Mouse (Mus musculus): ENCODE data around the gene Hamp.
A peak's percentile ranks its signal among the peaks of the same experiment; 100 is the strongest.
"Not testable (repeated sequence)": the region's sequence is repeated elsewhere in the genome, so short reads cannot be mapped to it uniquely, and the experiment has no call there.

Hamp gene

DNA sequence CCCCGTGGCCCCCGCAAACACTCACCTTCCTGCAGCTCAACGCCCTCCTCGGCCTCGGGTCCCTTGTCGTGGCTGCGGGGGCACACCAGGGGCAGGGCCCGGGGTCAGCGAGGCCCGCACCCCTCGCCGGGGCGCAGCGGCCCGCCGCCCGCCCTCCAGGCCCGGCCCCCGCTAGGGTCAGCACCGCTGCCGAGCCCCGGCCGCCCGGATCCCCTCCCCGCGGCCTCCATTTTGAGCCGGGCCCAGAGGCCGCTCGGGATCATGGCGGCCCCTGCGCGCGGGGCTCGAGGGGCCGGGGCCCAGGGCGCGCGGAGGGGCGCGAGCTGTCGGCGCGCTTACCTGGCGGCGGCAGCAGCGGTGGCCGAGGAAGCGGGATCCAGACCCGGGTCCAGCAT, 12.5 kb upstream of the Hamp start:
- DNase-seq (ENCODE audit: low spot score in 2 of 2): peak in 1 of 2 experiments; percentile 29

DNA sequence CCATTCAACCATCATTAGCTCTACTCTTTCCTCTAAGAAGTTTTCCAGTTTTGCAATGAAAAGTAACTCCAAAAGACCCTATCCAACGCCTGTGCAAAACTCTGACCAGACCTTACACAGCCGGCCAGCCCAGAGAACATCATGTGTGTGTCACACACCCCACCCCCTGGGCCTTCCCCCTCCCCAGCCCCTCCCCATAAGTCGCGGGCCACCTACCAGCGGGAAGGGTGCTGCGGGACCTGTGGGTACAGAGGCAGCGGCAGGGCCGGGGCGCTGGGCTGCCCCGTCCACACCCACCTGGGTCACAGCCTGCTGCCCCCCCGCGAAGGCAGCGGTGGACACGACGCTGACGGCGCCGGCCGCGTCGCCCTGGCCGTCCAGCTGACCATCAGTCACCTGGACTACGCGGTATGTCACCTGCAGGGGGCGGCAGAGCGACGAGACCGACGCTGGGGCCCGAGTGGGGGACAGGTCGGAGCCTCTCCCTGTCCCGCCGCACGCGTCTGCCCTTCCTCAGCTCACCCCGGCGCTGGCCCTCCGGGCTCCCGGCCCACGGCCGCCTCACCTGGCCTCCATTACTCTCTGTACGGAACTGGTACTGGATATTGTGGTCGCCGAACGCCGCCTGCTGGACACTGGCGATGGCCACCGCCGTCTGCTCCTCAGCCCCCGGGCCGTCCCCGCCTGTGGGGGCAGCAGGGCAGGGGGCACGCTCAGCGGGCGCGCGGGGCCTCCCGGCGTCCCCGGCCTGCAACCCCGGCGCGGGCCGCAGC, 11.9 kb upstream of the Hamp start:
- DNase-seq (ENCODE audit: low spot score in 2 of 2): peak; percentile 76 to 83

DNA sequence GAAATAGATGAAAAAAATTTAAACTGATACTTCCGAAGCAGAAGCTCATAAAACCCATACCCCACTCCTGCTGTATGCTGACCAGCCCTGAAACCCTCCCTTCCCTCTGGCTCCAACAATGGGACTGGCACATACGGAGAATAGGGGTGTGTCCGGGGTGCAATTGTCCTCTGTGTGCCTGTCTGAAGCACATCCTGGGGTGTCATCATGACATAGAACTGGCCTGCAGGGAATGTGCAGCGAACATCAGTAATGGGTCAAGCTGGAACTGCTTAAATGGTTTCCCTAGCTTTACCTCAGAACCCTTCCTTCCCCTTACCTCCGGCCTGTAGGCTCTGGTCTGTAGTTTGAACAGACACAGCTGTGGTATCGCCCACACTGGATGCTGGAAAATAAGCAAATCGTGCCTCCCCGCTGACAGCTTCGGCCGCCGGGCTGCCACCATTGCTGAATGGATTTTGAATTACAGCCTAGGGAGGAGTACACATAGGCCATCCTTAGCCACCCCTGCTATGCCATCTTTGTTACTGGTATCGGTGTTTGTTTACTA, 11.2 kb upstream of the Hamp start:
- no peak for DNase-seq (ENCODE audit: low spot score in 2 of 2)

- DNase-seq (ENCODE audit: low spot score in 2 of 2): no peak
These were observed 10.2 kb upstream of the Hamp start for GRCm38 (mm10) chr7:30954036-30954435.

GRCm38 (mm10) chr7:30953459-30953858, 9.6 kb upstream of the Hamp start:
- DNase-seq (ENCODE audit: low spot score in 2 of 2): no peak

GRCm38 (mm10) chr7:30952441-30953265, 8.8 kb upstream of the Hamp start:
- DNase-seq (ENCODE audit: low spot score in 2 of 2): no peak

DNA sequence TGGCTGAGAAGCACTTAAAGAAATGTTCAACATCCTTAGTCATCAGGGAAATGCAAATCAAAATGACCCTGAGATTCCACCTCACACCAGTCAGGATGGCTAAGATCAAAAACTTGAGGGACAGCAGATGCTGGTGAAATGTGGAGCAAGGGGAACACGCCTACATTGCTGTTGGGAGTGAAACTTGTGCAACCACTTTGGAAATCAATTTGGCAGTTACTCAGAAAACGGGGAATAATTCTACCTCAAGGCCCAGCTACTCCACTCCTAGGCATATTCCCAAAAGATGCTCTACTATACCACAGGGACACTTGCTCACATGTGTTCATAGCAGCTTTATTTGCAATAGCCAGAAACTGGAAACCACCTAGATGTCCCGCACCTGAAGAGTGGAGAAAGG, 6.1 kb upstream of the Hamp start:
- DNase-seq (ENCODE audit: low spot score in 2 of 2): not testable (repeated sequence)

GRCm38 (mm10) chr7:30945876-30946275, 2.0 kb upstream of the Hamp start:
- DNase-seq (ENCODE audit: low spot score in 2 of 2): no peak

DNA sequence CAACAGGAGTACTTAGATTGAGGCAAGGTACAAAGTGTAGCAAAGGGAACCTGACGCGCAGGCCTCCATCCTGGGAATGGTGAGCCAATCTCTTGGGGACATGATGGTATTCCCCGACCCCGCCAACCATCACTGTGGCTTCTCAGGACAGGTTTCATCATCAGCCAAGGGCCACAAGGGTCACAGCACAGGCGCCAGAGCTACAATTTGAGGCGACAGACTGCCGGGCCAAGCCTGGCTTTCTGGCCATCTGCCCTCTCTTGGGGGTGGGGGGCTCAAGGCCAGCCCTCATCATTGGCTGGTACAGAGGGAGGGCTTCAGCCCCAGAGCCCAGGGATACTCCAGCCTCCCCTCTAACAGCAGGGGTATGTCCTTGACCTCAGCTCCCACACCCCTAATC, 1.6 kb upstream of the Hamp start:
- not testable (repeated sequence) for DNase-seq (ENCODE audit: low spot score in 2 of 2)

- not testable (repeated sequence) for DNase-seq (ENCODE audit: low spot score in 2 of 2)
These were observed 874 bp upstream of the Hamp start for GRCm38 (mm10) chr7:30944706-30945105.

DNA sequence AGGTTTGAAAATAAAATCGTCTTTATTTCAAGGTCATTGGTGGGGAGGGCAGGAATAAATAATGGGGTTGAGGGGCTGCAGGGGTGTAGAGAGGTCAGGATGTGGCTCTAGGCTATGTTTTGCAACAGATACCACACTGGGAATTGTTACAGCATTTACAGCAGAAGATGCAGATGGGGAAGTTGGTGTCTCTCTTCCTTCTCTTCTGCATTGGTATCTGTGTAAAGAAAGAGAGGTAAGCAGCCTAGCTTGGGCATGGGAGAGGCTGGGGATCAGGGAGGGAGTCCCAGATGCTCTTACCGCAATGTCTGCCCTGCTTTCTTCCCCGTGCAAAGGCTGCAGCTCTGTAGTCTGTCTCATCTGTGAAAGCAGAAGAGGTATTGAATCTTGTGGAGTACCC, 1.5 kb downstream of the Hamp start:
- not testable (repeated sequence) for DNase-seq (ENCODE audit: low spot score in 2 of 2)

DNA sequence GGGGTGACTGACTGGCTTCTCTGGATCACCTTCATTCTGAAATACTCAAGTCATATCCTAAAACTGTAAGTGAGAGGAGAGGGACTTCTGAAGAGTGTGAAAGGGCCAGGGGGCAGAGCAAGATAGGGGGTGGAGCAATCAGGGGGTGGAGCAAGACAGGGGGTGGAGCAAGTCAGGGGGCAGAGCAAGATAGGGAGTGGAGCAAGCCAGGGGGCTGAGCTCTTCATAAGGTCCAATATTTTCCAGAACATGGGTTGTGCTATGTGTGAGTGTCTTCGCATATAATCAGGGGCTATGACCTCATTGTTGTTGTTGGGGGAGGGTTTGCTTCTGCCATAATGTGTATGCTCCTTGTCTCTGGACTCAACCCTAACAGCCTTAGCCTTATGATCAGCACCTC, 3.8 kb downstream of the Hamp start:
- not testable (repeated sequence) for DNase-seq (ENCODE audit: low spot score in 2 of 2)

DNA sequence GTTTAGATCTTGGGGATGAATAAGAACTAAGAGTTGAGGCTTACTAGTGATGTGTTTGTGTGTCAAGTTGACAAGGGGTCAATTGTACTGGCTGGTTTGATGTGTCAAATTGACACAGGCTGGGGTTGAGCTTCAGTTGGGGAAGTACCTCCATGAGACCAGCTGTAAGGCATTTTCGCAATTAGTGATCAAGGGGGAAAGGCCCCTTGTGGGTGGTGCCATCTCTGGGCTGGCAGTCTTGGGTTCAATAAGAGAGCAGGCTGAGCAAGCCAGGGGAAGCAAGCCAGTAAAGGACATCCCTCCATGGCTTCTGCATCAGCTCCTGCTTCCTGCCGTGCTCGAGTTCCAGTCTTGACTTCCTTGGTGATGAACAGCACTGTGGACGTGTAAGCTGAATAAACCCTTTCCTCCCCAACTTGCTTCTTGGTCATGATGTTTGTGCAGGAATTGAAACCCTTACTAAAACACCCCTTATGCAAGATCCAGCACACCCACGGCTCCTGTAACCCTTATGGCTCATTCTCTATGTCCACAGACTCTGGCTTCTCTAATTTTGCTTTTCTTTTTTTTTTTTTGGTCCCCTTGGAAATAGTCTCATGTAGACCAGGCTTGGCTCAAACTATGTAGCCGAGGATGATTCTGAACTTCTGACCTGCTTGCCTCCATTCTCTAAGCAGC, 8.3 kb downstream of the Hamp start:
- not testable (repeated sequence) for DNase-seq (ENCODE audit: low spot score in 2 of 2)

- DNase-seq (ENCODE audit: low spot score in 2 of 2): not testable (repeated sequence)
These were observed 19.3 kb downstream of the Hamp start, which contains the start of gene Hamp2 for GRCm38 (mm10) chr7:30924581-30924980. Gene Hamp2, minus strand, starts transcription at chr7:30924681.

DNA sequence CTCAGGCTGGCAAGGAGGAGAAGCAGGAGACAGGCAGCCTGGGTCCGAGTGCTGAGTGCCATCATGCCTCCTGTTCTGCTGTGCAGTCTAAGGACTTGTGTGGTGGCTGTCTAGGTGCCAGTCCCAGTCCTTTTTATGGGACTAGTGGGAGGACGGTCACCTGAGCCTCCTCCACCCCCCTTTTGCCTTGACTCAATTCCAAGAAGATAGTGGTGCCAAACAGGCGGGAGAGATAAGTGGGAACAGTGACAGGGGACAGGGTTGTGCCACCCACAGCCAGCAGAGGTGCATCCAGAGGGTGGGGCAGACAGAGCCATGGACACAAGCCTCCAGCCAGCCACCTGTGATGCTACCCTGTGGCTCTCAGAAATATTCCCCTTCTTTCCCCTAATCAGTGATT, 19.8 kb downstream of the Hamp start:
- no peak for DNase-seq (ENCODE audit: low spot score in 2 of 2)

DNA sequence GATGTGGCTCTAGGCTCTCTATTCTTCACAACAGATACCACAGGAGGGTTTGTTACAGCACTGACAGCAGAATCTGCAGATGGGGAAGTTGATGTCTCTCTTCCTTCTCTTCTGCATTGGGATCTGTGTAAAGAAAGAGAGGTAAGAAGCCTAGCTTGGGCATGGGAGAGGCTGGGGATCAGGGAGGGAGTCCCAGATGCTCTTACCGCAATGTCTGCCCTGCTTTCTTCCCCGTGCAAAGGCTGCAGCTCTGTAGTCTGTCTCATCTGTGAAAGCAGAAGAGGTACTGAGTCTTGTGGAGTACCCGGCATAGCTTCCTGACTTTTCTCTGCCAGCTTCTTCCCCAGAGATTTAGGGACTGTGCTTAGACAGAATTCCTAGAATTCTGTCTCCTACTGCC, 21.3 kb downstream of the Hamp start:
- DNase-seq (ENCODE audit: low spot score in 2 of 2): not testable (repeated sequence)

DNA sequence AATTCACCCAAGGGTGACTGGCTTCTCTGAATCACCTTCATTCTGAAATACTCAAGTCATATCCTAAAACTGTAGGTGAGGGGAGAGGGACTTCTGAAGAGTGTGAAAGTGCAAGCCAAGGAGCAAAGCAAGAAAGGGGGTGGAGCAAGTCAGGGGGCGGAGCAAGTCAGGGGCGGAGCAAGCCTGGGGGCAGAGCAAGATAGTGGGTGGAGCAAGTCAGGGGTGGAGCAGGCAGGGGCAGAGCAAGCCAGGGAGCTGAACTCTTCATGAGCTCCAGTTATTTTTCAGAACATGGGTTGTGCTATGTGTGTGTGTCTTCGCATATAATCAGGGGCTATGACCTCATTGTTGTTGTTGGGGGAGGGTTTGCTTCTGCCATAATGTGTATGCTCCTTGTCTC, 23.6 kb downstream of the Hamp start:
- no peak for DNase-seq (ENCODE audit: low spot score in 2 of 2)

DNA sequence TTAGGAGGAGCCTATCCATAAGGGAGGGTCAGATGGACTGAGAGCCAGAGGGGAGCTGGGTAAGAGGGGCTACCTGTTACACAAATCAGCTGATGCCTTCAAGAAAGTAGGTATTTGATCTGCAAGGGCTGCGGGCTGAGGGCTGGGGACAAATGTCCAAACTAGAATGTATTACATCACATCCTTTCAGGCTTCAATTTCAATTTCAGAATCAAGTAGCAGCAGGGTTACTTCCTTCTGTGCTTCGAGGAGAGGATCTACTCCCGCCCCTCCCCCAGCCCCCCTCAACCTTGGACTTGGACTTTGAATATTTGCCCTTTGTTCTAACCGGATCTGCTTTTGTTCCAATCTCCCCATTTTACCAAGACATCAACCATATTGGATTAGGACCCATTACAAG, 26.6 kb downstream of the Hamp start:
- DNase-seq (ENCODE audit: low spot score in 2 of 2): no peak

DNA sequence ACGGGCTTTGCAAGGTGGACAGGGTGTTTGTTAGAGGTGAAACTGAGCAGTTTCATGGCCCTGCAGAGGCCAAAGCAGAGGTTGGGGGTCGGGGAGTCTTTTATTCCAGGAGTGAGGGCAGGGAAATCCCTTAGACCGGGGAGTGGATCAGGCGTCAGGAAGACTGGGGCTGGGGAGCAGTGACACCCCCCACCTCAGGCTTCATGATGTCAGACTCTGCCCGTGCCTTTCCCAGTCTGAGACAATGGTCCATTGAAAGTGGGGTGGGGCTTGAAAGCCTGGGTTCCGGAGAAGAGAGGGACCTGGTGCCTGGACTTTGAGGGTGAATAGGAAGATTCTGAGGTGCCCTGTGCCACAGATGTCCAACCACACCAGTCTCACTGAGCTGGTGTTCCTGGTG, 27.1 kb downstream of the Hamp start:
- no peak for DNase-seq (ENCODE audit: low spot score in 2 of 2)

DNA sequence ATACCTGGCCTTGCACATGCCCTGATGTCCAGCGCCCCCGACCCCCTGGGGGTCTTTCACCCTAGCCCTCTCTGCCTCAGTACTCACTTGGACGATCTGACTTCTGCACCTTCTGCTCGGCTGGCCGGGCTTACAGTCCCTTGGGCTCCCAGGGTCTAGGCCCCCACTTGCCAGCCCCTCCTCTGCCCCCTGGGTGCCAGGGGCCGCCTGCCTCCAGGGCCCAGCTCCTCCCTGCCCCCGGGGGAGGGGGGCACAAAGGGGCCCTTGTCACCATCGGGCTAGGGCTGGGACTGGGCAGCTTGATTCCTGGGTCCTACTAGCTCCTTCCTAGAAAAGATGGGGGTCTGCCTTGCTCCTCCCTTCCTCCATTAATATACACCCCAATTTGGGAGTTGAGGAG, 29.1 kb downstream of the Hamp start, which contains the start of gene Mag:
Gene Mag, minus strand, starts transcription at position 142 of the 400 bp plus-strand sequence.
- no peak for DNase-seq (ENCODE audit: low spot score in 2 of 2)

DNA sequence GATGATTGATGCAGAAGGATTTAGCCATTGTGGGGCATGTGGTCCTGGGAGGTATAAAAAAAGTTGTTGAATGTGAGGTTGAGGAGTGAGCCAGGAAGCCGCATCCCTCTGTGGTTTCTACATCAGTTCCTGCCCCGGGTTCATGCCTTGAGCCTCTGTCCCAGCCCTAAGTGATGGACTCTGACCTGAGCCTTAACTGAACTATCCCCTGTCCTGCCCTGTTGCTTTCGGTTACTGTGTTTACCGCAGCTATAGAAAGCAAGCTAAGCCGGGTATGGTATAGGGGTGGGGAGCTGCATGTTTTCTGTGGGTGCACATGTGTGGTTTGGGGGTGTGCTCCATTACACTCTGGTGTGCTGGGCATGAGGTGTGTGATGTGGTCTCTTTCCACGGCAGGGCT, 34.1 kb downstream of the Hamp start:
- DNase-seq (ENCODE audit: low spot score in 2 of 2): no peak

DNA sequence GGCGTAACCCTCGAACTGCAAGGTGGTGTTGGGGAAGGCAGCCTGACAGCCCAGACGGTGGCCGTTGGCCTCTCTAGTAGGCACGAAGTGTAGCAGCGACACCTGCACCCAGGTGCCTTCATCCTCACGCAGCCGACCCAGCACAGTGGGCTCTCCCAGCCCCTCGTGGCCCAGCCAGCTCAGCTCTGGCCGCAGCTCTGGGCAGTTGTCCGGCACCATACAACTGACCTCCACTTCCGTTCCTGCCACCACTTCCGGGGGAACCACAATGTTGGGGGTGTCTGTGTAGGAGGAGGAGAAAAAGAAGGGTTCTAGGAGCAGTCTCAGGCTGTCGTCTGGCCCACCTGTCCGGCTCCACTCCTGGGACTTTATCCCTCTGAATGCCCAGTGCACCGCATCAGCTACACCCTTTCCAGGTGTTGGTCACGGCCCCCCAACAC, 34.8 kb downstream of the Hamp start:
- DNase-seq (ENCODE audit: low spot score in 2 of 2): no peak

All from right cerebral cortex, adult 2 months (tissue).